Mouse (Mus musculus): ENCODE measurements at regions not wholly inside any gene's neighbourhood (a gene's known extent, or its start where the extent isn't known, plus 50 kb on each side); places are given as distances from the start of the nearest gene placed in this dataset.
A peak's percentile ranks its signal among the peaks of the same experiment; 100 is the strongest.
"Not testable (repeated sequence)": the region's sequence is repeated elsewhere in the genome, so short reads cannot be mapped to it uniquely, and the experiment has no call there.

GRCm38 (mm10) chr2:53276435-53276834 lies 84.9 kb downstream of the Arl6ip6 start:
- no peak for DNase-seq

- no peak for DNase-seq
Measured at GRCm38 (mm10) chr2:53301712-53302423, 110.3 kb downstream of the Arl6ip6 start.

GRCm38 (mm10) chr2:53330680-53331079 lies 139.2 kb downstream of the Arl6ip6 start:
- peak; percentile 56 to 61 for DNase-seq

- DNase-seq: no peak
Measured at GRCm38 (mm10) chr2:53359026-53359425, 167.5 kb downstream of the Arl6ip6 start.

- DNase-seq: peak; percentile 67 to 71
Measured at GRCm38 (mm10) chr2:53382348-53382747, 190.8 kb downstream of the Arl6ip6 start.

- no peak for DNase-seq
Measured at GRCm38 (mm10) chr2:53384545-53385176, 193.1 kb downstream of the Arl6ip6 start.

GRCm38 (mm10) chr2:53388652-53389051 lies 197.1 kb downstream of the Arl6ip6 start:
- no peak for DNase-seq

GRCm38 (mm10) chr2:53414471-53414870 lies 222.9 kb downstream of the Arl6ip6 start:
- no peak for DNase-seq

GRCm38 (mm10) chr2:53437046-53437815 lies 245.7 kb downstream of the Arl6ip6 start:
- no peak for DNase-seq

- peak; percentile 54 to 66 for DNase-seq
Measured at GRCm38 (mm10) chr2:53440301-53440700, 248.8 kb downstream of the Arl6ip6 start.

GRCm38 (mm10) chr2:53460265-53460664 lies 268.7 kb downstream of the Arl6ip6 start:
- DNase-seq: no peak

GRCm38 (mm10) chr2:53474455-53474854 lies 282.9 kb downstream of the Arl6ip6 start:
- DNase-seq: no peak

GRCm38 (mm10) chr2:53479051-53479450 lies 287.5 kb downstream of the Arl6ip6 start:
- not testable (repeated sequence) for DNase-seq

GRCm38 (mm10) chr2:53488301-53488700 lies 296.8 kb downstream of the Arl6ip6 start:
- no peak for DNase-seq

GRCm38 (mm10) chr2:53490805-53491585 lies 299.5 kb downstream of the Arl6ip6 start:
- no peak for DNase-seq

GRCm38 (mm10) chr2:53492788-53493187 lies 301.3 kb downstream of the Arl6ip6 start:
- DNase-seq: no peak

- no peak for DNase-seq
Measured at GRCm38 (mm10) chr2:53501657-53502274, 310.2 kb downstream of the Arl6ip6 start.

- no peak for DNase-seq
Measured at GRCm38 (mm10) chr2:53502275-53502667, 310.7 kb downstream of the Arl6ip6 start.

- DNase-seq: no peak
Measured at GRCm38 (mm10) chr2:53542097-53542496, 350.6 kb downstream of the Arl6ip6 start.

GRCm38 (mm10) chr2:53574007-53574406 lies 382.5 kb downstream of the Arl6ip6 start:
- no peak for DNase-seq

GRCm38 (mm10) chr2:53605829-53606228 lies 414.3 kb downstream of the Arl6ip6 start:
- no peak for DNase-seq

- no peak for DNase-seq
Measured at GRCm38 (mm10) chr2:53619681-53620080, 428.2 kb downstream of the Arl6ip6 start.
